Comparison of ENCODE assay signal across 12 mouse cellular contexts in the genomic region with DNA sequence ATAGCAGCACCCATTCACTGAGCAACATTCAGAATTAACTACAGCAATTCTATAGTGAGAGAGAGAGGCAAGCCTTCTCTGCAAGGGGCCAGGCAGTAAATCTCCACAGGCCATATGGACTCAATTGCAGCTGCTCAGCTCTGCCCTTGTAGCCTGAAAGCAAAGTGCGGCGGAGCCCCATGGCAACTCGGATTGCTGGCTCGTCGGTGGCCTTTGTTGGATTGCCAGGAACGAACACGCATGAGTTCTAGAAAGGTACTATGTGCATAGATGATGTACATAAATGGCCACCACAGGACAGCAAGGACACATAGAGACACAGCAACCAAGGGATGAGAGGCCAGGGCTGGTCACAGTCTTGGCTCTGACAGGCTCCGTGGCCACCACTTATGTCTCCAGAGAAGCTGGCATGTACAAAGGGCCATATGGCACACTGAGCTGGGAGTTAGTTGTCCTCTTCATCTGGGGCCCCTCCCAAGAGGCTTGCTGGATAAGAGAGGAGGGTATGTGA.
A peak's percentile ranks its signal among the peaks of the same experiment; 100 is the strongest.
DNase-seq lines count a peak whose midpoint lies in the region; ATAC-seq lines count a peak whose summit lies in the region.
"Had no signal": no experiment of that assay in that cellular context is flagged by ENCODE, and none has a peak within 500 bp of the region (broad histone marks: within the 10 kb centered on the region; RNA-seq: fewer than 3 reads in every experiment).

No protein-coding gene starts in this region.

- H3K27ac ChIP-seq in kidney, embryonic 16.5 days (ENCODE audit: low read length) = peak overlapping the region; percentile 77
- H3K27ac ChIP-seq in embryonic facial prominence, embryonic 10.5 days (replicated peaks) = peak overlapping the region; percentile 77
- peak overlapping the region; percentile 59 for H3K27ac ChIP-seq in limb, embryonic 13.5 days
- H3K27ac ChIP-seq: left cerebral cortex, adult 2 months had no signal

- H3K36me3 ChIP-seq in kidney, embryonic 16.5 days (ENCODE audit: insufficient read depth, low read length) = no peaks in the 10 kb centered on the region
- no peaks in the 10 kb centered on the region for H3K36me3 ChIP-seq in embryonic facial prominence, embryonic 10.5 days (replicated peaks)
- no peaks in the 10 kb centered on the region for H3K36me3 ChIP-seq in limb, embryonic 13.5 days

- H3K4me3 ChIP-seq in kidney, embryonic 16.5 days (ENCODE audit: low read length) = no peak overlapping the region
- H3K4me3 ChIP-seq in embryonic facial prominence, embryonic 10.5 days = no peak overlapping the region
- H3K4me3 ChIP-seq in limb, embryonic 13.5 days = no peak overlapping the region
- H3K4me3 ChIP-seq: left cerebral cortex, adult 2 months had no signal

- peaks cover 36% of the 10 kb centered on the region for H3K4me1 ChIP-seq in kidney, embryonic 16.5 days (ENCODE audit: insufficient read depth, low read length)
- H3K4me1 ChIP-seq in embryonic facial prominence, embryonic 10.5 days = peaks cover 47% of the 10 kb centered on the region
- peaks cover 45% of the 10 kb centered on the region for H3K4me1 ChIP-seq in limb, embryonic 13.5 days

- DNase-seq in kidney, postnatal 25 days = no peak
- peak; percentile 62 for DNase-seq in embryonic facial prominence, embryonic 10.5 days (ENCODE audit: low spot score)
- DNase-seq in retina, postnatal 1 day = peak; percentile 74
- DNase-seq in right cerebral cortex, postnatal 36 days (ENCODE audit: low spot score in 2 of 2) = no peak
- no peak for DNase-seq in right cerebral cortex, postnatal 10 days (ENCODE audit: low spot score in 2 of 2)
- DNase-seq in spleen, adult 12 weeks (ENCODE audit: low spot score) = no peak
- DNase-seq: lung, postnatal 4 days; thymus, postnatal 14 days had no signal

- 23% methylated on average over 8 of the region's 8 CpGs for WGBS in kidney, embryonic 16.5 days
- 49% methylated on average over 8 of the region's 8 CpGs for WGBS in embryonic facial prominence, embryonic 10.5 days
- WGBS in limb, embryonic 13.5 days = 10% methylated on average over 8 of the region's 8 CpGs

- no peak overlapping the region for H3K9ac ChIP-seq in kidney, embryonic 16.5 days (replicated peaks; ENCODE audit: low read length)
- no peak overlapping the region for H3K9ac ChIP-seq in limb, embryonic 13.5 days

- no peaks in the 10 kb centered on the region for H3K9me3 ChIP-seq in kidney, embryonic 16.5 days (ENCODE audit: low read length)
- no peaks in the 10 kb centered on the region for H3K9me3 ChIP-seq in embryonic facial prominence, embryonic 10.5 days
- H3K9me3 ChIP-seq in limb, embryonic 13.5 days = no peaks in the 10 kb centered on the region

- no peaks in the 10 kb centered on the region for H3K27me3 ChIP-seq in kidney, embryonic 16.5 days (ENCODE audit: insufficient read depth, low read length)
- no peaks in the 10 kb centered on the region for H3K27me3 ChIP-seq in embryonic facial prominence, embryonic 10.5 days (replicated peaks; ENCODE audit: low read depth, poor library complexity, severe bottlenecking)
- H3K27me3 ChIP-seq in limb, embryonic 13.5 days = no peaks in the 10 kb centered on the region
- H3K27me3 ChIP-seq: CH12.LX had no signal

- peak; percentile 18; the same call in 1 of the 2 replicates for ATAC-seq in kidney, embryonic 16.5 days (ENCODE audit: low FRiP score, low TSS enrichment)
- peak; percentile 79; the same call in 1 of the 2 replicates for ATAC-seq in limb, embryonic 13.5 days (ENCODE audit: low FRiP score, low read depth)

- H3K4me2 ChIP-seq in kidney, embryonic 16.5 days (replicated peaks; ENCODE audit: low read depth, low read length) = no peak overlapping the region
- H3K4me2 ChIP-seq in limb, embryonic 13.5 days (replicated peaks) = 0 out of 2 replicates have a peak overlapping the region, but pooled peaks have one; percentile 9

Comparison
In these comparisons a context has a peak if more than half of its experiments do, and no peak if none do; other contexts are left out.
1. DNase-seq: peak in embryonic facial prominence, embryonic 10.5 days (single experiment) and retina, postnatal 1 day (single experiment); none in kidney, postnatal 25 days (0 of 2), right cerebral cortex, postnatal 36 days (0 of 2), right cerebral cortex, postnatal 10 days (0 of 2) and spleen, adult 12 weeks (single experiment).
2. Peak in every context shown above with its lines, with median percentiles within 50 percentile points of each other: H3K27ac ChIP-seq.